Mouse (Mus musculus): ENCODE results near the gene Chst11. TPM values are rescaled to one million over a fixed set of nuclear protein-coding genes. Genes with fewer than 3 reads are reported as not detected.
A peak's percentile ranks its signal among the peaks of the same experiment; 100 is the strongest.

Gene Chst11
- polyA plus RNA-seq, 1 experiment from 2014 or later, result 2.5 TPM

- WGBS, result 81% methylated on average over 5 of the region's 5 CpGs
- H3K27me3 ChIP-seq, result no peaks in the 10 kb centered on the region
Measured at GRCm38 (mm10) chr10:83157289-83157688, 172.0 kb downstream of the Chst11 start.

GRCm38 (mm10) chr10:83158322-83158721, 173.0 kb downstream of the Chst11 start:
- Histone ChIP-seq H3K4me2 (no peak overlapping the region), H3K9ac (replicated peaks) (no peak overlapping the region), H3K9me3 (peaks cover 6% of the 10 kb centered on the region; the same call in 1 of the 2 replicates), H3K27ac (no peak overlapping the region), H3K4me3 (replicated peaks) (no peak overlapping the region), H3K36me3 (no peaks in the 10 kb centered on the region), H3K4me1 (replicated peaks) (peaks cover 36% of the 10 kb centered on the region), H3K27me3 (no peaks in the 10 kb centered on the region)
- ATAC-seq (ENCODE audit: insufficient number of reproducible peaks, insufficient read depth, low FRiP score, low TSS enrichment, low read depth), result no peak
- 28% methylated on average over 8 of the region's 8 CpGs for WGBS

More at GRCm38 (mm10) chr10:83157289-83157688, 172.0 kb downstream of the Chst11 start:
- no peak overlapping the region for H3K27ac ChIP-seq
- ATAC-seq (ENCODE audit: insufficient number of reproducible peaks, insufficient read depth, low FRiP score, low TSS enrichment, low read depth), result no peak
- H3K4me2 ChIP-seq, result no peak overlapping the region
- peaks cover 32% of the 10 kb centered on the region for H3K4me1 ChIP-seq (replicated peaks)
- no peak overlapping the region for H3K4me3 ChIP-seq (replicated peaks)
- no peaks in the 10 kb centered on the region for H3K36me3 ChIP-seq
- H3K9me3 ChIP-seq, result peaks cover 6% of the 10 kb centered on the region; the same call in 1 of the 2 replicates
- no peak overlapping the region for H3K9ac ChIP-seq (replicated peaks)

- Histone ChIP-seq H3K9me3 (peaks cover 6% of the 10 kb centered on the region; the same call in 1 of the 2 replicates), H3K9ac (replicated peaks) (no peak overlapping the region), H3K4me2 (no peak overlapping the region), H3K4me3 (replicated peaks) (no peak overlapping the region), H3K27ac (0 out of 2 replicates have a peak overlapping the region, but pooled peaks have one; percentile 29), H3K4me1 (replicated peaks) (peaks cover 45% of the 10 kb centered on the region), H3K36me3 (no peaks in the 10 kb centered on the region), H3K27me3 (no peaks in the 10 kb centered on the region)
- WGBS, result 86% methylated on average over 8 of the region's 8 CpGs
- ATAC-seq (ENCODE audit: insufficient number of reproducible peaks, insufficient read depth, low FRiP score, low TSS enrichment, low read depth), result no peak
Measured at GRCm38 (mm10) chr10:83159229-83159628, 173.9 kb downstream of the Chst11 start.

- no peaks in the 10 kb centered on the region for H3K9me3 ChIP-seq
- no peak overlapping the region for H3K27ac ChIP-seq
- H3K36me3 ChIP-seq, result no peaks in the 10 kb centered on the region
- no peak for ATAC-seq (ENCODE audit: insufficient number of reproducible peaks, insufficient read depth, low FRiP score, low TSS enrichment, low read depth)
- H3K9ac ChIP-seq (replicated peaks), result no peak overlapping the region
- WGBS, result 42% methylated on average over 10 of the region's 10 CpGs
- no peak overlapping the region for H3K4me2 ChIP-seq
- H3K4me3 ChIP-seq (replicated peaks), result no peak overlapping the region
- no peaks in the 10 kb centered on the region for H3K27me3 ChIP-seq
- peaks cover 48% of the 10 kb centered on the region for H3K4me1 ChIP-seq (replicated peaks)
Measured at GRCm38 (mm10) chr10:83161656-83162365, 176.5 kb downstream of the Chst11 start.

- no peaks in the 10 kb centered on the region for H3K27me3 ChIP-seq
- H3K9me3 ChIP-seq, result no peaks in the 10 kb centered on the region
- no peak for ATAC-seq (ENCODE audit: insufficient number of reproducible peaks, insufficient read depth, low FRiP score, low TSS enrichment, low read depth)
- peaks cover 51% of the 10 kb centered on the region for H3K4me1 ChIP-seq (replicated peaks)
- 44% methylated on average over 6 of the region's 6 CpGs for WGBS
- no peaks in the 10 kb centered on the region for H3K36me3 ChIP-seq
- H3K9ac ChIP-seq (replicated peaks), result no peak overlapping the region
- H3K27ac ChIP-seq, result no peak overlapping the region
- H3K4me3 ChIP-seq (replicated peaks), result no peak overlapping the region
- H3K4me2 ChIP-seq, result no peak overlapping the region
Measured at GRCm38 (mm10) chr10:83163946-83164345, 178.6 kb downstream of the Chst11 start.

GRCm38 (mm10) chr10:83164901-83165435, 179.7 kb downstream of the Chst11 start:
- Histone ChIP-seq H3K9me3 (no peaks in the 10 kb centered on the region), H3K36me3 (no peaks in the 10 kb centered on the region), H3K4me2 (no peak overlapping the region), H3K4me1 (replicated peaks) (peaks cover 56% of the 10 kb centered on the region), H3K4me3 (replicated peaks) (no peak overlapping the region), H3K27me3 (no peaks in the 10 kb centered on the region), H3K9ac (replicated peaks) (no peak overlapping the region), H3K27ac (no peak overlapping the region)
- 88% methylated on average over 9 of the region's 9 CpGs for WGBS
- no peak for ATAC-seq (ENCODE audit: insufficient number of reproducible peaks, insufficient read depth, low FRiP score, low TSS enrichment, low read depth)

- no peak overlapping the region for H3K4me3 ChIP-seq (replicated peaks)
- 81% methylated on average over 11 of the region's 11 CpGs for WGBS
- no peak overlapping the region for H3K4me2 ChIP-seq
- no peak overlapping the region for H3K9ac ChIP-seq (replicated peaks)
- no peak overlapping the region for H3K27ac ChIP-seq
- no peaks in the 10 kb centered on the region for H3K27me3 ChIP-seq
- H3K9me3 ChIP-seq, result no peaks in the 10 kb centered on the region
- ATAC-seq (ENCODE audit: insufficient number of reproducible peaks, insufficient read depth, low FRiP score, low TSS enrichment, low read depth), result no peak
- no peaks in the 10 kb centered on the region for H3K36me3 ChIP-seq
- H3K4me1 ChIP-seq (replicated peaks), result peaks cover 63% of the 10 kb centered on the region
Measured at GRCm38 (mm10) chr10:83165521-83166243, 180.4 kb downstream of the Chst11 start.

- WGBS, result 77% methylated on average over 9 of the region's 9 CpGs
- peaks cover 60% of the 10 kb centered on the region for H3K4me1 ChIP-seq (replicated peaks)
Measured at GRCm38 (mm10) chr10:83166272-83166671, 181.0 kb downstream of the Chst11 start.

GRCm38 (mm10) chr10:83167492-83167891, 182.2 kb downstream of the Chst11 start:
- 79% methylated on average over 6 of the region's 6 CpGs for WGBS
- Histone ChIP-seq H3K9ac (replicated peaks) (no peak overlapping the region; the same call in 1 of the 2 replicates), H3K4me3 (replicated peaks) (no peak overlapping the region), H3K9me3 (no peaks in the 10 kb centered on the region), H3K27me3 (no peaks in the 10 kb centered on the region), H3K4me1 (replicated peaks) (peaks cover 48% of the 10 kb centered on the region), H3K36me3 (no peaks in the 10 kb centered on the region), H3K4me2 (no peak overlapping the region), H3K27ac (no peak overlapping the region; the same call in 1 of the 2 replicates)
- ATAC-seq (ENCODE audit: insufficient number of reproducible peaks, insufficient read depth, low FRiP score, low TSS enrichment, low read depth), result no peak

More at GRCm38 (mm10) chr10:83166272-83166671, 181.0 kb downstream of the Chst11 start:
- no peak overlapping the region for H3K4me2 ChIP-seq
- H3K4me3 ChIP-seq (replicated peaks), result no peak overlapping the region
- H3K36me3 ChIP-seq, result no peaks in the 10 kb centered on the region
- no peak for ATAC-seq (ENCODE audit: insufficient number of reproducible peaks, insufficient read depth, low FRiP score, low TSS enrichment, low read depth)
- H3K9ac ChIP-seq (replicated peaks), result no peak overlapping the region
- H3K27me3 ChIP-seq, result no peaks in the 10 kb centered on the region
- H3K27ac ChIP-seq, result no peak overlapping the region
- no peaks in the 10 kb centered on the region for H3K9me3 ChIP-seq

- H3K36me3 ChIP-seq, result no peaks in the 10 kb centered on the region
- peaks cover 38% of the 10 kb centered on the region for H3K4me1 ChIP-seq (replicated peaks)
- 83% methylated on average over 11 of the region's 11 CpGs for WGBS
- no peak for ATAC-seq (ENCODE audit: insufficient number of reproducible peaks, insufficient read depth, low FRiP score, low TSS enrichment, low read depth)
- H3K4me3 ChIP-seq (replicated peaks), result no peak overlapping the region
- H3K9me3 ChIP-seq, result no peaks in the 10 kb centered on the region
- H3K27ac ChIP-seq, result no peak overlapping the region
- H3K27me3 ChIP-seq, result no peaks in the 10 kb centered on the region
- no peak overlapping the region for H3K9ac ChIP-seq (replicated peaks)
- H3K4me2 ChIP-seq, result no peak overlapping the region
Measured at GRCm38 (mm10) chr10:83168303-83169056, 183.2 kb downstream of the Chst11 start.

GRCm38 (mm10) chr10:83169554-83169953, 184.3 kb downstream of the Chst11 start:
- Histone ChIP-seq H3K27ac (no peak overlapping the region), H3K9me3 (no peaks in the 10 kb centered on the region), H3K4me3 (replicated peaks) (no peak overlapping the region), H3K9ac (replicated peaks) (no peak overlapping the region), H3K4me2 (no peak overlapping the region), H3K4me1 (replicated peaks) (peaks cover 30% of the 10 kb centered on the region), H3K27me3 (no peaks in the 10 kb centered on the region), H3K36me3 (no peaks in the 10 kb centered on the region)
- WGBS, result 73% methylated on average over 6 of the region's 6 CpGs
- ATAC-seq (ENCODE audit: insufficient number of reproducible peaks, insufficient read depth, low FRiP score, low TSS enrichment, low read depth), result no peak

All from limb, embryonic 12.5 days (tissue).